Mouse (Mus musculus): ENCODE results near the gene Atg2a. TPM values are rescaled to one million over a fixed set of nuclear protein-coding genes. Genes with fewer than 3 reads are reported as not detected.

Atg2a gene
- polyA plus RNA-seq, 1 experiment from 2014 or later: 11.1 TPM

GRCm38 (mm10) chr19:6240136-6240535 lies 1.3 kb upstream of the Atg2a start:
- no peak for ATAC-seq (ENCODE audit: low read depth)
- no peak overlapping the region for H3K27ac ChIP-seq (replicated peaks; ENCODE audit: low read depth, low read length)
- no peak overlapping the region for H3K4me2 ChIP-seq (ENCODE audit: low read depth, low read length)
- no peak for DNase-seq (ENCODE audit: low spot score)
- no peaks in the 10 kb centered on the region for H3K27me3 ChIP-seq (replicated peaks; ENCODE audit: control insufficient read depth, insufficient read depth, low read length)
- WGBS: 76% methylated on average over 1 of the region's 1 CpGs
- no peak overlapping the region for H3K4me3 ChIP-seq (ENCODE audit: low read depth, low read length)
- H3K36me3 ChIP-seq (ENCODE audit: control insufficient read depth, insufficient read depth, low read length): peaks cover 10% of the 10 kb centered on the region; the same call in 1 of the 2 replicates
- peaks cover 5% of the 10 kb centered on the region; the same call in 1 of the 2 replicates for H3K4me1 ChIP-seq (ENCODE audit: control insufficient read depth, insufficient read depth, low read length)
- no peak overlapping the region for H3K9ac ChIP-seq (ENCODE audit: low read depth, low read length)
- H3K9me3 ChIP-seq (ENCODE audit: control insufficient read depth, low read length): no peaks in the 10 kb centered on the region

- H3K4me3 ChIP-seq (ENCODE audit: low read depth, low read length): peak overlapping the region; percentile 83
- peak overlapping the region; percentile 38 for H3K4me2 ChIP-seq (ENCODE audit: low read depth, low read length)
Observed at GRCm38 (mm10) chr19:6240725-6241124, 743 bp upstream of the Atg2a start.

GRCm38 (mm10) chr19:6242281-6242680 lies 813 bp downstream of the Atg2a start:
- Histone ChIP-seq H3K4me2 (ENCODE audit: low read depth, low read length) (peak overlapping the region; percentile 79), H3K36me3 (ENCODE audit: control insufficient read depth, insufficient read depth, low read length) (peaks cover 31% of the 10 kb centered on the region), H3K4me1 (ENCODE audit: control insufficient read depth, insufficient read depth, low read length) (peaks cover 5% of the 10 kb centered on the region; the same call in 1 of the 2 replicates), H3K27me3 (replicated peaks; ENCODE audit: control insufficient read depth, insufficient read depth, low read length) (no peaks in the 10 kb centered on the region), H3K9ac (ENCODE audit: low read depth, low read length) (peak overlapping the region; percentile 90), H3K9me3 (ENCODE audit: control insufficient read depth, low read length) (no peaks in the 10 kb centered on the region), H3K4me3 (ENCODE audit: low read depth, low read length) (peak overlapping the region; percentile 83), H3K27ac (replicated peaks; ENCODE audit: low read depth, low read length) (no peak overlapping the region; the same call in 1 of the 2 replicates)
- peak; percentile 45 for DNase-seq (ENCODE audit: low spot score)
- ATAC-seq (ENCODE audit: low read depth): no peak
- WGBS: 3% methylated on average over 4 of the region's 4 CpGs

More at GRCm38 (mm10) chr19:6240725-6241124, 743 bp upstream of the Atg2a start:
- H3K9ac ChIP-seq (ENCODE audit: low read depth, low read length): no peak overlapping the region
- ATAC-seq (ENCODE audit: low read depth): no peak
- peaks cover 5% of the 10 kb centered on the region; the same call in 1 of the 2 replicates for H3K4me1 ChIP-seq (ENCODE audit: control insufficient read depth, insufficient read depth, low read length)
- DNase-seq (ENCODE audit: low spot score): no peak
- H3K27ac ChIP-seq (replicated peaks; ENCODE audit: low read depth, low read length): peak overlapping the region; percentile 30; the same call in 1 of the 2 replicates
- no peaks in the 10 kb centered on the region for H3K9me3 ChIP-seq (ENCODE audit: control insufficient read depth, low read length)
- WGBS: 37% methylated on average over 5 of the region's 5 CpGs
- H3K36me3 ChIP-seq (ENCODE audit: control insufficient read depth, insufficient read depth, low read length): peaks cover 15% of the 10 kb centered on the region; the same call in 1 of the 2 replicates
- H3K27me3 ChIP-seq (replicated peaks; ENCODE audit: control insufficient read depth, insufficient read depth, low read length): no peaks in the 10 kb centered on the region

- Histone ChIP-seq H3K4me2 (ENCODE audit: low read depth, low read length) (no peak overlapping the region), H3K4me3 (ENCODE audit: low read depth, low read length) (no peak overlapping the region), H3K9ac (ENCODE audit: low read depth, low read length) (peak overlapping the region; percentile 25; the same call in 1 of the 2 replicates), H3K27ac (replicated peaks; ENCODE audit: low read depth, low read length) (no peak overlapping the region), H3K9me3 (ENCODE audit: control insufficient read depth, low read length) (no peaks in the 10 kb centered on the region), H3K4me1 (ENCODE audit: control insufficient read depth, insufficient read depth, low read length) (peaks cover 5% of the 10 kb centered on the region; the same call in 1 of the 2 replicates), H3K27me3 (replicated peaks; ENCODE audit: control insufficient read depth, insufficient read depth, low read length) (no peaks in the 10 kb centered on the region), H3K36me3 (ENCODE audit: control insufficient read depth, insufficient read depth, low read length) (peaks cover 40% of the 10 kb centered on the region)
- DNase-seq (ENCODE audit: low spot score) (no peak), ATAC-seq (ENCODE audit: low read depth) (no peak)
- 81% methylated on average over 5 of the region's 5 CpGs for WGBS
Observed at GRCm38 (mm10) chr19:6243226-6243625, 1.8 kb downstream of the Atg2a start.

GRCm38 (mm10) chr19:6245806-6246205 lies 4.3 kb downstream of the Atg2a start:
- peaks cover 5% of the 10 kb centered on the region; the same call in 1 of the 2 replicates for H3K4me1 ChIP-seq (ENCODE audit: control insufficient read depth, insufficient read depth, low read length)
- H3K36me3 ChIP-seq (ENCODE audit: control insufficient read depth, insufficient read depth, low read length): peaks cover 55% of the 10 kb centered on the region
- H3K9ac ChIP-seq (ENCODE audit: low read depth, low read length): no peak overlapping the region
- no peak overlapping the region for H3K27ac ChIP-seq (replicated peaks; ENCODE audit: low read depth, low read length)
- H3K9me3 ChIP-seq (ENCODE audit: control insufficient read depth, low read length): no peaks in the 10 kb centered on the region
- H3K4me2 ChIP-seq (ENCODE audit: low read depth, low read length): no peak overlapping the region
- DNase-seq (ENCODE audit: low spot score): no peak
- 61% methylated on average over 1 of the region's 1 CpGs for WGBS
- no peak overlapping the region for H3K4me3 ChIP-seq (ENCODE audit: low read depth, low read length)
- ATAC-seq (ENCODE audit: low read depth): no peak
- no peaks in the 10 kb centered on the region for H3K27me3 ChIP-seq (replicated peaks; ENCODE audit: control insufficient read depth, insufficient read depth, low read length)

- H3K27ac ChIP-seq (replicated peaks; ENCODE audit: low read depth, low read length): no peak overlapping the region
- DNase-seq (ENCODE audit: low spot score): no peak
- peaks cover under 1% of the 10 kb centered on the region; the same call in 1 of the 2 replicates for H3K4me1 ChIP-seq (ENCODE audit: control insufficient read depth, insufficient read depth, low read length)
- ATAC-seq (ENCODE audit: low read depth): no peak
- no peak overlapping the region for H3K4me2 ChIP-seq (ENCODE audit: low read depth, low read length)
- 89% methylated on average over 27 of the region's 29 CpGs for WGBS
- H3K9ac ChIP-seq (ENCODE audit: low read depth, low read length): no peak overlapping the region
- no peak overlapping the region for H3K4me3 ChIP-seq (ENCODE audit: low read depth, low read length)
- no peaks in the 10 kb centered on the region for H3K27me3 ChIP-seq (replicated peaks; ENCODE audit: control insufficient read depth, insufficient read depth, low read length)
- H3K36me3 ChIP-seq (ENCODE audit: control insufficient read depth, insufficient read depth, low read length): peaks cover 74% of the 10 kb centered on the region
- no peaks in the 10 kb centered on the region for H3K9me3 ChIP-seq (ENCODE audit: control insufficient read depth, low read length)
Observed at GRCm38 (mm10) chr19:6247526-6248300, 6.2 kb downstream of the Atg2a start.

GRCm38 (mm10) chr19:6253021-6253420 lies 11.6 kb downstream of the Atg2a start:
- 90% methylated on average over 4 of the region's 4 CpGs for WGBS
- no peaks in the 10 kb centered on the region for H3K9me3 ChIP-seq (ENCODE audit: control insufficient read depth, low read length)
- no peak overlapping the region for H3K27ac ChIP-seq (replicated peaks; ENCODE audit: low read depth, low read length)
- no peaks in the 10 kb centered on the region for H3K27me3 ChIP-seq (replicated peaks; ENCODE audit: control insufficient read depth, insufficient read depth, low read length)
- no peak overlapping the region for H3K4me3 ChIP-seq (ENCODE audit: low read depth, low read length)
- ATAC-seq (ENCODE audit: low read depth): no peak
- peaks cover 89% of the 10 kb centered on the region for H3K36me3 ChIP-seq (ENCODE audit: control insufficient read depth, insufficient read depth, low read length)
- no peak for DNase-seq (ENCODE audit: low spot score)
- no peak overlapping the region for H3K4me2 ChIP-seq (ENCODE audit: low read depth, low read length)
- H3K9ac ChIP-seq (ENCODE audit: low read depth, low read length): no peak overlapping the region
- no peaks in the 10 kb centered on the region for H3K4me1 ChIP-seq (ENCODE audit: control insufficient read depth, insufficient read depth, low read length)

GRCm38 (mm10) chr19:6260428-6260827 lies 19.0 kb downstream of the Atg2a start:
- Histone ChIP-seq H3K4me2 (ENCODE audit: low read depth, low read length) (no peak overlapping the region), H3K27me3 (replicated peaks; ENCODE audit: control insufficient read depth, insufficient read depth, low read length) (no peaks in the 10 kb centered on the region), H3K27ac (replicated peaks; ENCODE audit: low read depth, low read length) (no peak overlapping the region), H3K36me3 (ENCODE audit: control insufficient read depth, insufficient read depth, low read length) (peaks cover 70% of the 10 kb centered on the region), H3K4me1 (ENCODE audit: control insufficient read depth, insufficient read depth, low read length) (no peaks in the 10 kb centered on the region), H3K9me3 (ENCODE audit: control insufficient read depth, low read length) (no peaks in the 10 kb centered on the region), H3K4me3 (ENCODE audit: low read depth, low read length) (no peak overlapping the region), H3K9ac (ENCODE audit: low read depth, low read length) (no peak overlapping the region)
- DNase-seq (ENCODE audit: low spot score): peak; percentile 30
- 40% methylated on average over 1 of the region's 2 CpGs for WGBS
- ATAC-seq (ENCODE audit: low read depth): no peak

Data from embryonic facial prominence, embryonic 14.5 days (tissue).